Mouse (Mus musculus): ENCODE data around the gene Sirpa. TPM values are rescaled to one million over a fixed set of nuclear protein-coding genes. Genes with fewer than 3 reads are reported as not detected.

Sirpa gene
- polyA plus RNA-seq, 1 experiment = 3.1 TPM

DNA sequence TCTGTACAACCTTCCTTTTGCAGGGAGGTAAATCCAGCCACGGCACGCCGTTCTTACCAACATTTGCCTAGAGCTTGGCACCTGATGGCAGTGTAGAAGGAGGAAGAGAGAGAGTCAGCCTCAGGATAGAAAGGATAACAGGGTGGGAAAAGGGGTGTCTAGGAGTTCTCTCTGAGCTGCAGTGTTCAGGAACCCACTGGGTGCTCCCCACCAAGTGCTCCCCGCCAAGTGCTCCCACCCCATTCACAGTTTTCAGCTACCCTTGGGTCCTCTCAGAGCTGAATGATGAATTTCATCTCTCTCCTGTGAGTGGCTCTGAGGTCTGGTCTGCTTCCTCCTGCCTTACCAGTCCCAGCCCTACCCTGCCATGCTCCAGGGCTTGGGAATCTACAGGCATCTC, 1.9 kb downstream of the Sirpa start:
- H3K4me3 ChIP-seq (ENCODE audit: control insufficient read depth, low read depth, low read length) = no peak overlapping the region
- H3K27ac ChIP-seq (ENCODE audit: control insufficient read depth, insufficient read depth, low read depth, low read length) = no peak overlapping the region
- H3K4me1 ChIP-seq (ENCODE audit: control insufficient read depth, insufficient read depth, low read length) = peaks cover 18% of the 10 kb centered on the region
- TF ChIP-seq CTCF (IDR thresholded peaks at IDR 0.05; ENCODE audit: control insufficient read depth, insufficient read depth, insufficient replicate concordance, low read depth, low read length) (no peak), POLR2A (IDR thresholded peaks at IDR 0.05; ENCODE audit: control insufficient read depth, low read depth, low read length) (no peak)
- no peaks in the 10 kb centered on the region for H3K36me3 ChIP-seq (ENCODE audit: control insufficient read depth, insufficient read depth, low read length)
- no peaks in the 10 kb centered on the region; the same call in 1 of the 2 replicates for H3K27me3 ChIP-seq (ENCODE audit: control insufficient read depth, insufficient read depth, low read length)

DNA sequence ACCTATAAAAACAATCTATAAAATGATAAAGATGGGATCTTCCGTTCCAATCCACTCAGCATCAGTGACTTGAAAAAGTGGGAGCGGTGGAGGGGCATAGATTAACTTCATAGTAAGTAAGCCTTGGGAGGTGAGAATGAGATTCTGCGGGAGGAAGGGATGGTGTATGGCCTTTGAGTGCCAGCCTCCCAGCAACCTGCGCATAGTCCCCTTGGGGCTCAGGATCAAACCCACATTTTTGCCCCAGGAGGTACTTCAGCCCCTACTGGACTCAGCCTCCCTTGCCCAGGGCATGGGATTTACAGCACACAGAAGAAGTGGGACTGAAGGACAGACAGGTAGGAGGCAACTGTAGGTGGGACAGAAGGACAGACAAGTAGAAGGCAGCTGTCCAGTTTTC, 2.6 kb downstream of the Sirpa start:
- no peaks in the 10 kb centered on the region for H3K36me3 ChIP-seq (ENCODE audit: control insufficient read depth, insufficient read depth, low read length)
- no peaks in the 10 kb centered on the region; the same call in 1 of the 2 replicates for H3K27me3 ChIP-seq (ENCODE audit: control insufficient read depth, insufficient read depth, low read length)
- no peak overlapping the region for H3K4me3 ChIP-seq (ENCODE audit: control insufficient read depth, low read depth, low read length)
- H3K4me1 ChIP-seq (ENCODE audit: control insufficient read depth, insufficient read depth, low read length) = peaks cover 18% of the 10 kb centered on the region
- no peak overlapping the region for H3K27ac ChIP-seq (ENCODE audit: control insufficient read depth, insufficient read depth, low read depth, low read length)
- TF ChIP-seq POLR2A (IDR thresholded peaks at IDR 0.05; ENCODE audit: control insufficient read depth, low read depth, low read length) (no peak), CTCF (IDR thresholded peaks at IDR 0.05; ENCODE audit: control insufficient read depth, insufficient read depth, insufficient replicate concordance, low read depth, low read length) (no peak)

- H3K36me3 ChIP-seq (ENCODE audit: control insufficient read depth, insufficient read depth, low read length) = no peaks in the 10 kb centered on the region
Observed at GRCm38 (mm10) chr2:129595661-129596209, 3.1 kb downstream of the Sirpa start.

DNA sequence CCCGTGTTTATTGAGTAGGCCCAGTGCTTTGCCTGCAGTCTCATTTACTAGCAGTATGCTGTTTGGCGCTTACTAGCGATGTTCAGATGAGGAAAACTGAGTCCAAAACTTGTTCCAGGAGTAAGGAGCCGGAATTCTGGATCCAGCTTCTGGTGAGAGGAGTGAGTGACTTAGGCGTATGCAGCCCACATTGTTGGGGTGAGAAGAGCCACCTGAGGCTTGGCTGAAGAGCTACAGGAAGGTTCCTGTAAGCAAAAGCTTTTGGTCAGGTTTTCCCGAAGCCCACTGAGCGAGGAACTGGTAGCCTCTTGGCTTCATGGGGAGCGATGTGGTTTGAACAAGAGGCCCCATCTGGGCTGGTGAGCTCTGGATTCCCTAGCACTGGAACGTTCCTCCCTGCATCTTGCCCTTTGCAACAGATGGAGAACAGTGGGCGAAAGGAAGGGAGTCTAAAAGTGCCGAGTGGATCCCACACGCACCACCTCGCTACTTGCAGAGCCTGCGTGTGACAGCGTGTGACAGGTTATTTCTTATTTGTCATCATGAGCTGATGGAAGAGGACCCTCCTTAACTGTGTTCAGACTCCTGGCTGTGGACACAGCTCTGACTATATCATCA, 4.0 kb downstream of the Sirpa start:
- no peaks in the 10 kb centered on the region; the same call in 1 of the 2 replicates for H3K27me3 ChIP-seq (ENCODE audit: control insufficient read depth, insufficient read depth, low read length)
- peaks cover 18% of the 10 kb centered on the region for H3K4me1 ChIP-seq (ENCODE audit: control insufficient read depth, insufficient read depth, low read length)
- H3K4me3 ChIP-seq (ENCODE audit: control insufficient read depth, low read depth, low read length) = no peak overlapping the region
- H3K27ac ChIP-seq (ENCODE audit: control insufficient read depth, insufficient read depth, low read depth, low read length) = no peak overlapping the region
- H3K36me3 ChIP-seq (ENCODE audit: control insufficient read depth, insufficient read depth, low read length) = no peaks in the 10 kb centered on the region
- TF ChIP-seq CTCF (IDR thresholded peaks at IDR 0.05; ENCODE audit: control insufficient read depth, insufficient read depth, insufficient replicate concordance, low read depth, low read length) (no peak), POLR2A (IDR thresholded peaks at IDR 0.05; ENCODE audit: control insufficient read depth, low read depth, low read length) (no peak)

More at GRCm38 (mm10) chr2:129595661-129596209, 3.1 kb downstream of the Sirpa start:
- no peak overlapping the region for H3K4me3 ChIP-seq (ENCODE audit: control insufficient read depth, low read depth, low read length)
- H3K4me1 ChIP-seq (ENCODE audit: control insufficient read depth, insufficient read depth, low read length) = peaks cover 18% of the 10 kb centered on the region
- H3K27ac ChIP-seq (ENCODE audit: control insufficient read depth, insufficient read depth, low read depth, low read length) = no peak overlapping the region
- no peak for TF ChIP-seq POLR2A (IDR thresholded peaks at IDR 0.05; ENCODE audit: control insufficient read depth, low read depth, low read length)
- TF ChIP-seq CTCF (IDR thresholded peaks at IDR 0.05; ENCODE audit: control insufficient read depth, insufficient read depth, insufficient replicate concordance, low read depth, low read length) = no peak
- no peaks in the 10 kb centered on the region; the same call in 1 of the 2 replicates for H3K27me3 ChIP-seq (ENCODE audit: control insufficient read depth, insufficient read depth, low read length)

DNA sequence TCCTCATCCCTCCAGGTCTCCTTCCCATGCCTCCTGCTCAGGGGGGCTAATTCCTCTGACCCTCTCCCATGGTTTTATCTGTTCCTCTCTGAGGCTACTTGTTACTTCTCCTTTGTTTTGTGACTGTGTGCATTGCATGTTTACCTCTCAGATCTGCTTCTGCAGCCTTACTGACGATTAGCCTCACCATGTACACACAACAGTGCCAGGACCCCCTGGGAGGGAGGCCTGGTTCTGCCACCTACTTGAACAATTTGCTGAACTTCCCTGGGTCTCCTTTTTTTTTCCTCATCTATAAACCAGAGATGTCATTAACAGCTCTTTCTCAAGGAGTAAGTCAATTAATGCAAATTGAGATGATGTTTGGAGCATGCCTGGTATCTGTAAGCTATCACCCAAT, 4.9 kb downstream of the Sirpa start:
- Histone ChIP-seq H3K4me1 (ENCODE audit: control insufficient read depth, insufficient read depth, low read length) (peaks cover 15% of the 10 kb centered on the region), H3K4me3 (ENCODE audit: control insufficient read depth, low read depth, low read length) (no peak overlapping the region), H3K27ac (ENCODE audit: control insufficient read depth, insufficient read depth, low read depth, low read length) (no peak overlapping the region), H3K36me3 (ENCODE audit: control insufficient read depth, insufficient read depth, low read length) (no peaks in the 10 kb centered on the region), H3K27me3 (ENCODE audit: control insufficient read depth, insufficient read depth, low read length) (no peaks in the 10 kb centered on the region; the same call in 1 of the 2 replicates)
- TF ChIP-seq CTCF (IDR thresholded peaks at IDR 0.05; ENCODE audit: control insufficient read depth, insufficient read depth, insufficient replicate concordance, low read depth, low read length) = no peak
- TF ChIP-seq POLR2A (IDR thresholded peaks at IDR 0.05; ENCODE audit: control insufficient read depth, low read depth, low read length) = no peak

- Histone ChIP-seq H3K27ac (ENCODE audit: control insufficient read depth, insufficient read depth, low read depth, low read length) (no peak overlapping the region), H3K27me3 (ENCODE audit: control insufficient read depth, insufficient read depth, low read length) (no peaks in the 10 kb centered on the region; the same call in 1 of the 2 replicates), H3K4me3 (ENCODE audit: control insufficient read depth, low read depth, low read length) (no peak overlapping the region), H3K36me3 (ENCODE audit: control insufficient read depth, insufficient read depth, low read length) (no peaks in the 10 kb centered on the region), H3K4me1 (ENCODE audit: control insufficient read depth, insufficient read depth, low read length) (peaks cover 11% of the 10 kb centered on the region)
- no peak for TF ChIP-seq POLR2A (IDR thresholded peaks at IDR 0.05; ENCODE audit: control insufficient read depth, low read depth, low read length)
- no peak for TF ChIP-seq CTCF (IDR thresholded peaks at IDR 0.05; ENCODE audit: control insufficient read depth, insufficient read depth, insufficient replicate concordance, low read depth, low read length)
Observed at GRCm38 (mm10) chr2:129598094-129598493, 5.5 kb downstream of the Sirpa start.

DNA sequence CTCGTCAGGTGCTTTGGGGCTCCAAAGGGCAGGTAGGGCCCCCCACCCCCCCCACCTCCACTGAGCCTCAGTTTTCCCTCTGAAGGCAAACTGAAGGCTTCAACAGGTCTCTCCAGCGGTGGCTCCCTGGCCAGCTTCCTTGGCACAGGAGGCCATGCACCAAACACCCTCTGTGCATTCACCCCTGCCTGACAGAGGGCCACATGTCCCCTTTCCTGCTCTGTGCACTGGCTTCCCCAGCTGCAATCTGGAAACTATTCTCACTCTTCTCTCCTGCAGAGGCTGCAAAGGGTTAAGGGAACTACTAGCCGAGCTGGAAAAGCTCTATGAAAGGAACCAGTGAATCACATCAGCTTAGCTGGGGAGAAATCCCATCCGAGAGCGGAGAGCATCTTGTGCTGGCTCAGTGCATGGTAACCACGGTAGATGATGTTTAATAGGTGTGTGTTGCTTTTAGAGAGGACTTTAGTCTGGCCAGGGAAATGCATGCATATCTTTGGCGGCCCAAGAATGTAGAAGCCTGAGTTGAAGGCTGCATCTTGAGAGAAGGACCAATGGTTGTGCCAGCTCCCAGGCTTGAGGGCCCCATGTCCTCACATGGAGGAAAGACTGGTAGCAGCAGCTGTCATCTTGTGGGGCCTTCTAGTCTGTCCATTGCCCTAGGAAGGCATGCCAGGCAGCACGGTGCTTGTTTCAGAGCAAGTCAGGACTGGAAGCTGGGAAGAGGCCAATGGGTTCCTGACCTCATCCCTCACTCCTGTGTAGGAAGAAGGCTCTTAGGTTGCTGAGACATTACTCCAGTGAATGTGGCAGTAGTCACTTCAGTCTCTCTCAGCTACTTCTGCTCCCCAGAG, 6.8 kb downstream of the Sirpa start:
- no peaks in the 10 kb centered on the region for H3K36me3 ChIP-seq (ENCODE audit: control insufficient read depth, insufficient read depth, low read length)

More for the DNA sequence above, 6.8 kb downstream of the Sirpa start:
- H3K27ac ChIP-seq (ENCODE audit: control insufficient read depth, insufficient read depth, low read depth, low read length) = no peak overlapping the region
- H3K4me3 ChIP-seq (ENCODE audit: control insufficient read depth, low read depth, low read length) = no peak overlapping the region
- H3K4me1 ChIP-seq (ENCODE audit: control insufficient read depth, insufficient read depth, low read length) = no peaks in the 10 kb centered on the region
- no peaks in the 10 kb centered on the region for H3K27me3 ChIP-seq (ENCODE audit: control insufficient read depth, insufficient read depth, low read length)
- TF ChIP-seq POLR2A (IDR thresholded peaks at IDR 0.05; ENCODE audit: control insufficient read depth, low read depth, low read length) = no peak
- TF ChIP-seq CTCF (IDR thresholded peaks at IDR 0.05; ENCODE audit: control insufficient read depth, insufficient read depth, insufficient replicate concordance, low read depth, low read length) = no peak
